Mouse (Mus musculus) thymus, adult 18-20 months (tissue): ENCODE data around the gene Rtn4ip1.
"Not testable (repeated sequence)": the region's sequence is repeated elsewhere in the genome, so short reads cannot be mapped to it uniquely, and the experiment has no call there.

Source experiments
- DNase-seq, 2 experiments: peaks; one replicate each; pipeline ENCODE4 v3.0.0; 2022; ENCODE audit warnings: mixed read lengths in 2 of 2

Gene Rtn4ip1

DNA sequence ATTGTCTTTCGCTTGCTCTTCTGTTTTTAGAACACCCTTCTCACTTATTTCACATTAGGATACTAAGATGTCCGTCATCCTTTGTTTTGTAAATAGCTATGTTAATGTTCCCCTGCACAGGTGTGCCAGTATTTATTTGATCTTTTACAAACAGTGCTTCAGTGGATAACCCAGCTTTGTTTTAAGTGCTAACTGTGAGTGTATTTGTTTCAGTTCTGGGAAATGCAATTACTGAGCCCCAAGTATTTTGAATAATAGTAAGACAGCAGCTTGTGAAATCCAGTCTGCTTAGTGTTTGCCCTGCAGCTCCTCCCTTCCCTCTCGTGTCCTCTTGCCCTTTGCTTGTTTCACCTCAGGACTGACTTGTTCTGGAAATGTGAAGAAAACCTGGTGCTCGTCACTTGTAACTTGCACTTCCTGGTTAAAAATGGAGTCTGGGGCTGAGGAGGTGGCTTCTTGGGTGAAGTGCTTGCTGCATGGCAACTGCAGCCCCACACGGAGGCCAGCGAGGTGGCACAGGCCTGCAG, 37.6 kb downstream of the Rtn4ip1 start:
- DNase-seq: no peak

- no peak for DNase-seq
These were observed 42.1 kb downstream of the Rtn4ip1 start for GRCm38 (mm10) chr10:43943736-43944135.

GRCm38 (mm10) chr10:43945435-43945834, 43.8 kb downstream of the Rtn4ip1 start:
- DNase-seq: no peak

DNA sequence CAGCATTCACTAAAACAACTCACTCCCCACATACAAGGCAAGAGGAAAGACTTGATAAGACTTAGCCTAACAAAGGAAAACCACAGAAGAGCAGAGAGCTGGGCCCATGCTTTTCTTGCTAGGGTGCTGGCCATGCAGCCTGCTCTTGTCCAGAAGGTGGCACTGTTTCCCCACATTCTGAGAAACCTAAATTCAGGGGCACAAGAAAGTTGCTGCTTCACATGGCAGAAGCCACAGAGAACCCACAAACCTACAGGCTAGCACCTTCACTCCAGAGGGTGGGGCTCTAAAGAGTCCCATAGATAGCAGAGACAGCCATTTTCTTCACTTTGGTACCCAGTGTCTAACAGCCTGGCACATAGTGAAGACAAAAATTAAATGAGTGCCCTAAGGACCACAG, 52.3 kb downstream of the Rtn4ip1 start:
- peak; percentile 9 to 19 for DNase-seq

DNA sequence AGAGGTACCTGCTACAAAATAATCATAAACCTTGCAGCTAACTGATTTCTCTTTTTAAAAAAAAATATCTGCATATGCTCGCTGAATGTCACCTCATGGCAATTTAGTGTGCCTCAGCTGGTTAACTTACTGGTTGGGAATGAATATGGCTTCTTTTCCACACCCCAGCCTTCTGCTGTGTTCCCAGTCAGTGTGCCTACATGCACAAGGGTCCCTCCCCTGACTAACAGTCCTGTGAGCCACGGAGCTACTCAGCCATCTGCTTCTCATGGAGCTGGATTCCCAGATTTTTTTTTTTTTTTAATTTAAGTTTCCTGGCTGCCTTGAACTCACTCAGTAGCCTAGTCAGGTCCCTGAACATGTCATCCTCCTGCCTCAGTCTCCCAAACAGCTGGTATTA, 63.3 kb downstream of the Rtn4ip1 start:
- DNase-seq: no peak

GRCm38 (mm10) chr10:43973244-43973643, 71.6 kb downstream of the Rtn4ip1 start:
- no peak for DNase-seq

- no peak for DNase-seq
These were observed 75.7 kb downstream of the Rtn4ip1 start for GRCm38 (mm10) chr10:43977353-43977752.

- DNase-seq: no peak
These were observed 78.5 kb downstream of the Rtn4ip1 start for GRCm38 (mm10) chr10:43980080-43980479.

- DNase-seq: not testable (repeated sequence)
These were observed 79.1 kb downstream of the Rtn4ip1 start for GRCm38 (mm10) chr10:43980742-43981141.

- DNase-seq: no peak
These were observed 80.9 kb downstream of the Rtn4ip1 start for GRCm38 (mm10) chr10:43982470-43982869.

- DNase-seq: no peak
These were observed 81.6 kb downstream of the Rtn4ip1 start for GRCm38 (mm10) chr10:43983241-43983640.

DNA sequence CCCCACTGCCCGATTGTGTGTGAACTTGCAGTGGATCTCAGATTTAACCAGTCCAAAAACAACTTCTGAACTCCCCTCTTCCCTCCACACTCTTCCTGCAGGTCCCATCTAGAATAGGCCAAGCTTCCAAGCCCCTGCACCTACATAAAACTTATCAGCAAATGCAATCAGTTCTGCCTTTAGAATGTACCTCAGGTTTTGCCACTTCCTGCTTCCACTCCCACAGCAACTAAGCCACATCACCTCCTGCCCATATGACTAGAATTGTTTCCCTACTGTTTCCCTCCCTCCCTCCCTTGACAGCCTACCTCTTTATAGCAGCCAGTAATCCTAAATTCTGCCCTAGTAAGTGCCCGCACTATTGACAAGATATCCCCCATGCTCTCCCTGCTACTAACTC, 82.3 kb downstream of the Rtn4ip1 start:
- no peak for DNase-seq

DNA sequence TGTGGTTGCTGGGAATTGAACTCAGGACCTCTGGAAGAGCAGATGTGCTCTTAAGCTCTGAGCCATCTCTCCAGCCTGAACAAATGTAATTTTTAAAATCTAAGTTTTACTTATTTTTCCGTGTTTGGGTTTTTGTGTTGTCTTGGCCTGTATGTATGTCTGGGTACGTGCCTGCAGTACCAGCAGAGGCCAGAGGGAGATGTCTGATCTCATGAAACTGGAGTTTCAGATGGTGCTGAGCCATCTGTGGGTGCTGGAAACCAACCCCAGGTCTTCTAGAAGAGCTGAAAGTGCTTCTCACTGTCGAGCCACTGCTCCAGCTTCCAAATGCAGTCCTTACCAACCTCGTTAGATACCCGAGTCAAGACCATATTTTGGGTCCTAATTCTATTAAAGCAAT, 89.7 kb downstream of the Rtn4ip1 start:
- no peak for DNase-seq

DNA sequence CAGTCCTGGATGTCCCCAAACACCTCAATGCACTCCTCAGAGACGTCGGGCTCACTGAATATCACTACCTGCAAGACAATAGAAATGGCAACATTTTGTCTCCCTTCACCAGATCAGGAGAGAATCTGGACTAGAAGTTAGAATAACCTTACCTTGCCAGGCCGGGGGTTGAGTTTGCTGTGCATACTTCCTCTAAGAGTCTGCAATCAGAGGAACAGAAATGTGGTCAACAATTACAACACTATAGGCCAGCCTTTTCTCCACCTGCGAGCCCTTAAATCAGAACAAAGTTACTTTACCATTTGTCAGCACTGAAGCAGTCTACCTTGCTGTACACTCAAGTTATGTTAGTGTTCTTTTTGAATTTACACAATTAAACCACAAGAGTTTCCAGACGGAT, 90.9 kb downstream of the Rtn4ip1 start:
- DNase-seq: no peak

GRCm38 (mm10) chr10:43993198-43993597, 91.6 kb downstream of the Rtn4ip1 start:
- no peak for DNase-seq

GRCm38 (mm10) chr10:43995858-43996650, 94.4 kb downstream of the Rtn4ip1 start:
- peak; percentile 19 to 26 for DNase-seq

DNA sequence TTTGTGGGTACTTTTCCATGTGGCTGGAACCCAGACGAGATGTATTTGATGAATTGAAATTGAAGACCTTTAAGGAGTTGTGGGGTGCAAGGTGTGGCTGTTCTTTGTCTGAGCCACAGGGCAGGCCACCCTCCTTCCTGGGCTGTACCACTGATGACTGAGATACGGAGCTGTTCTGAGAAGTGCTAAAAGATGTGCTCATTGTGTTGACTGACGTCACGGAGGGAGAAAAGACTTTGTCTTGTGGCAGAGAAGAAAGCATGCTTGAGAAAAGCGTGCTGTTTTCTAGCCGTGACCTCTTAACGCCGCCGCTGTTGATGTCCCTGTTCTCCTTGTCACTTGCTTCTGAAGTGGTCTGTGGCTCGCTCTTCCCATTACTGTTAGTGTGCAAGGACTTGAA, 95.7 kb downstream of the Rtn4ip1 start:
- DNase-seq: peak; percentile 7 to 36

DNA sequence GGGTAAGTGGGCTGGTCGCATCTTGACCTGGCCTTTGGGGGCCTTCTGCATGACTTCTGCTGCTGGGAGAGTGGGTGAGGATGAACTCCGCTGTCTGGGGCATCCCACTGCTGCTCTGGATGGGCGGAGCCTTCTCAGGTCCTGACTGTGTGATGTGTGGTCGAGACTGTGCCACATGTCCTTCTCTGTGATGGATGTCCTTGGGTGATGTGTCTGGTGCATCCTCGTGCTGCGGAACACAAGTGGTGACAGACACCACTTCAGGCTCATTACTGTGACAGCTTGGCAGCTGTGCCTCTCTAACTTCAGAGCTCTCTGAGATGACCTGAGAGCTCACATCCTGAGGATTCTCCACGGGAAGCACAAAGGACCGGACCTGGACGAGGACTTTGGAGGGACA, 96.4 kb downstream of the Rtn4ip1 start:
- DNase-seq: no peak

DNA sequence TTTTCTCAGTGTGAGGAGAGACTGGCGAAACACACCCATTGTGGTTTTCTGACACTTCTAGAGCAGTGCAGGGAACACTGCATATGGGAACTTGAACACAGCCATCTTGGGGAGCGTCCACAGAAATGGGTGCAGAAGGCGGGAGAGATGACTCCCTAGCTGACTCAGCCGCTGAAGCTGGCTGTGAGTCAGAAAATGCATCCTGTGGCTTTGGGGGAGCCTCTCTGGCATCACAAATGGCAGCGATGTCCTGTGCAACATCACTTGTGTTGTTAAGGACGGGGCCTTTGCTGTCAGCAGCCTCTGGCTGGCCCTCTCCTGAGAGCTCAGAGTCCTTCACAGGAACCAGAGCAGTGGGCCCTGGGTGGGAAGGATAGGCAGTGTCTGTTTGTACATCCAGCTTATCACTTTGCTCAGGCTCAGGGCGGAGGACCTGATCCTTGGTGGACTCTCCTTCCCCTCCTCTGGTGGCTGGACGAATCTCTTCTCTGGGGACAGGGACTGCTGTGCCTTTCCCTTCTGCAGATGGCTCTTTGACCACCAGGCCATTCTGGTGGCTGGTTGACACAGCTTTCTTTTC, 97.0 kb downstream of the Rtn4ip1 start:
- no peak for DNase-seq

DNA sequence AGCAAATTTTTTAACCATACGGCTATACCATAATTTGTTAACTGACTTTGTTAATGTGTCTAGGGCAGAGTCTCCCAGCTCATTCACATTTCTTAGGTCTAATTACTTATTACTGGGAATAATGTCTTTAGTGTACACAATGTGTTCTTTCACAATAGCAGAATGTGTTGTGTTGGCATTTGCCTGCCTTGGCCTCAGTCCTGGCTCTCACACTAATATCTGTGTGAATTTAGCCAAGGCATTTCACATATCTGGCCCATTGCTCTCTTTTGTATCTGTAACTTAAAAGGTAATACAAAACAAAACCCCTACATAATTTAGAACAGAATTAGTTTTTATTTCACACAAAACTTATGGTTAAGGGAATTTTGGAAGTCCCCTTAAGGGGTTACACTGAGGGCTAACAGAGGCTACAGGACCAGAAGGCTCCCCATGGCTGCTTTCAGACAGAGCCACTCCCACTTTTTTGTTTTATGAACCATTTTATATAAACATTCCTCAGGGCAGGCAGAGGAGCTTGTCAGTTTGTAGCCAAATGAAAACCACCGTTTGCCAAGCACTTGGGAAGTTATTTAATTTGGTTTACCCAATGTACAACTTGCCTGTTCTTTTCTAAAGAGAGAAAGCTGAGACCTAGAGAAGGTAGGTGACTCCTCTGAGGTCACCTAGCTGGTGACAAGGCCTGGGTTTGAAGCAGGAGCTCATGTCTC, 98.7 kb downstream of the Rtn4ip1 start:
- no peak for DNase-seq

- no peak for DNase-seq
These were observed 100.7 kb downstream of the Rtn4ip1 start for GRCm38 (mm10) chr10:44002004-44002940.

DNA sequence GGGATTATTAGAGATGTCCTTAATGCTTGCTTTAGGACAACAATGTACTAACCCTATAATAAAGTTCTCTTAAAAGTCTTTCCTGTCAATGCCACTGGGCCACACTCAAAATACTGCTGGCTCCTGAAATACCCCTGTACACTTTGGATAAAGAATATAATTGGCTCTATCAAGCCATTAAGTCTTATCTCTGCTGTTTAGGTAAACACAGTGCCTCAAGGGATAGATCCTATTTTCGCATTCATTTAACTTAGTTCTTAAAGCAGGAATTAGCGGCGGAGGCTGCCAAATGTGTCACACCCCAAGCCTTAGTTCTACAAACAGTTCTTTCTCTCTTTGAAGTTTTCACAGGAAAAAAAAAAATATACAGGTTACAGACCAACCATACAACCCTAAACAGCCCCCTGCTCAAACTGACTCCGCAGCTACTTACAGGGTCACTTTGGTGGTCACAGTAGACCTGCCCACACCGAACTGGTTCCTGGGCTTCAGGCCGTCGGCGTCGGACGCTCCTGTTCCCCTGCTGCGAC, 101.5 kb downstream of the Rtn4ip1 start:
- no peak for DNase-seq
